Mouse (Mus musculus) embryonic facial prominence, embryonic 15.5 days (tissue): ENCODE data around the gene Fam192a. TPM values are rescaled to one million over a fixed set of nuclear protein-coding genes. Genes with fewer than 3 reads are reported as not detected.

Experiments
- ATAC-seq: fragments of 200-750 bp; cut with Nextera tagmentation; 2 replicates; pipeline ENCODE4 v1.8.0; 2017; ENCODE audit warnings: low read depth, moderate TSS enrichment; ENCODE audit not compliant: insufficient number of reproducible peaks, low FRiP score, low TSS enrichment
- H3K27ac ChIP-seq: fragments of 300-500 bp; sonication (generic); replicated peaks from 2 replicates; pipeline ENCODE4 v1.5.1; 2015; ENCODE audit warnings: mild to moderate bottlenecking, inconsistent platforms
- H3K27me3 ChIP-seq: fragments of 300-500 bp; sonication (generic); 2 replicates; pipeline ENCODE4 v1.6.1; 2015; ENCODE audit warnings: inconsistent platforms
- H3K36me3 ChIP-seq: fragments of 300-500 bp; sonication (generic); 2 replicates; pipeline ENCODE4 v1.6.1; 2015; ENCODE audit warnings: mild to moderate bottlenecking, inconsistent platforms
- H3K4me1 ChIP-seq: fragments of 300-500 bp; sonication (generic); 2 replicates; pipeline ENCODE4 v1.6.1; 2015; ENCODE audit warnings: inconsistent platforms
- H3K4me2 ChIP-seq: fragments of 300-500 bp; sonication (generic); replicated peaks from 2 replicates; pipeline ENCODE4 v1.6.1; 2015; ENCODE audit warnings: mild to moderate bottlenecking, inconsistent platforms
- H3K4me3 ChIP-seq: fragments of 300-500 bp; sonication (generic); replicated peaks from 2 replicates; pipeline ENCODE4 v1.5.1; 2015; ENCODE audit warnings: mild to moderate bottlenecking, inconsistent platforms
- H3K9ac ChIP-seq: fragments of 300-500 bp; sonication (generic); 2 replicates; pipeline ENCODE4 v1.6.1; 2015; ENCODE audit warnings: inconsistent platforms
- H3K9me3 ChIP-seq: fragments of 300-500 bp; sonication (generic); replicated peaks from 2 replicates; pipeline ENCODE4 v1.6.1; 2016; ENCODE audit warnings: inconsistent platforms
- WGBS: fragments of 180-500 bp; shearing (Covaris S2); methylation state at CpG from one replicate; pipeline ENCODE4 v1.1.7; 2015; 5-methylcytosine and 5-hydroxymethylcytosine counted together
- polyA plus RNA-seq: library from polyadenylated mRNA; unstranded; fragments of >200 nt; fragmentation: Nextera tagmentation; extraction: Ambion mirVana; gene quantifications from 2 replicates; pipeline ENCODE4 v1.2.1, GENCODE M21; 2015

Fam192a gene
- polyA plus RNA-seq, 1 experiment from 2014 or later, result 62.4 TPM

- Histone ChIP-seq H3K4me1 (peaks cover 23% of the 10 kb centered on the region), H3K9ac (no peak overlapping the region), H3K27ac (no peak overlapping the region), H3K4me3 (no peak overlapping the region), H3K4me2 (no peak overlapping the region), H3K27me3 (peaks cover 16% of the 10 kb centered on the region), H3K36me3 (no peaks in the 10 kb centered on the region), H3K9me3 (no peaks in the 10 kb centered on the region)
- WGBS, result 82% methylated on average over 4 of the region's 4 CpGs
- no peak for ATAC-seq
These were observed 71.2 kb downstream of the Fam192a start for GRCm38 (mm10) chr8:94530643-94531042.

DNA sequence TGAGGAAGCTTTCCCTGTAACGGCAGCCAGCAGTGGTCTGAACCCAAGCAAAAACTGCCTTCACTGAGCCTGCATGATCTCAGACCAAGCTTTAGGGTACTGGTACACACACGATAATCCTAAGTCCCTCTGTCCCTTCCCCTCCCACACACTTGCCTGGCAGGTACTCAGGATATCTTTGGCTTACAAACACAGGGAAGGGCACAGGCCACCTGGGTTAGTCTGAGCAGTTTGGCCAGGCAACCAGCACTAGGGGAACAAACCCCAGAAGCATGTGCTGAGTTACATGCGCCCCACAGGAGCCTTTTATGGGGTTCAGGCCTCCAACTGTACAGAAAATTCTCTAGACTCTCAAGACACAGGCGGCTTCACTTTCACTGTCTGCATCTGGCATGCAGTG, 71.9 kb downstream of the Fam192a start:
- no peak overlapping the region for H3K9ac ChIP-seq
- no peak for ATAC-seq
- H3K27ac ChIP-seq, result no peak overlapping the region
- peaks cover 14% of the 10 kb centered on the region for H3K27me3 ChIP-seq
- peaks cover 23% of the 10 kb centered on the region for H3K4me1 ChIP-seq
- H3K4me2 ChIP-seq, result no peak overlapping the region
- H3K36me3 ChIP-seq, result no peaks in the 10 kb centered on the region
- no peak overlapping the region for H3K4me3 ChIP-seq
- H3K9me3 ChIP-seq, result no peaks in the 10 kb centered on the region
- 60% methylated on average over 4 of the region's 4 CpGs for WGBS

DNA sequence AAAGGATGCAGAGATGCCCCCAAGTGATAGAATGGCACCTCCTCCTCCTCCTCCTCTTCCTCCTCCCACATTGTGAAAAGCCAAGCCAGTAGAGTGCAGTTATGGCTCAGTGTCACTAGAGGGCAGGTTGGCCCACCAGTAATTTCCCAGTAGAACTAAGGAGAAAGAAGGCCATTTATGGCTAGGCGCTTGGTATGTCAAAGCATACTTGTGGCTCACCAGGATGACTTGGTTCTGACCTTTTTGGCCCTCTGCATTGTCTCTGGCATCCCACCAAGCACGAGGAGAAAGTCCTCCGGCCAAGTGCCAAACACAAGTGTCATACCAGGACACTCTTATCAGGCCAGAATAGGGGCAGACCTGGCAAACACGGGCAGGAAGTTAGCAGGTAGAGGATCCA, 73.6 kb downstream of the Fam192a start:
- Histone ChIP-seq H3K9me3 (no peaks in the 10 kb centered on the region), H3K4me2 (no peak overlapping the region), H3K9ac (no peak overlapping the region), H3K27ac (no peak overlapping the region), H3K4me3 (no peak overlapping the region), H3K4me1 (peaks cover 13% of the 10 kb centered on the region), H3K27me3 (peaks cover under 1% of the 10 kb centered on the region; the same call in 1 of the 2 replicates), H3K36me3 (no peaks in the 10 kb centered on the region)
- 48% methylated on average over 4 of the region's 4 CpGs for WGBS
- no peak for ATAC-seq

GRCm38 (mm10) chr8:94527178-94527577, 74.6 kb downstream of the Fam192a start:
- Histone ChIP-seq H3K9ac (no peak overlapping the region), H3K4me2 (no peak overlapping the region), H3K36me3 (no peaks in the 10 kb centered on the region), H3K27ac (no peak overlapping the region), H3K4me1 (peaks cover 6% of the 10 kb centered on the region), H3K27me3 (no peaks in the 10 kb centered on the region), H3K9me3 (no peaks in the 10 kb centered on the region), H3K4me3 (no peak overlapping the region)
- no peak for ATAC-seq
- WGBS, result 80% methylated on average over 7 of the region's 7 CpGs

DNA sequence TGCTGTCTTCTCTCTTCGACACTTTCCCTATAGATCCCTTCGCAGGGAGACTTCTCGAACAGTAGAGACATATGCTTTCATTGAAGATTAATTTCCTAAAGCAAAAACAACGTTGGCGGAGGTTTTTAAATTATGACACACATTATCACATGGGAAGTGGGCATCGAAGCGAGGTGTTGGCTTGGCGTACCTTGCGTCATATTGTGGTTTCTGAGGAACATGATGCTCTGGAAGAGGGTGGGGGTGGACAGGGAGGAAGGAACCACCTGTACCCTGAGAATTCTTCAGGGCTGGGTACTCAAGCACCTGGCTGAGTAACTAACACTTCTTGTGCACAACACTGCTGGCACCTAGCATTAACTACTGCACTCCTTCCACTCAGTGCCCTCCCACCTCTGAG, 77.2 kb downstream of the Fam192a start:
- no peaks in the 10 kb centered on the region for H3K9me3 ChIP-seq
- no peaks in the 10 kb centered on the region for H3K36me3 ChIP-seq
- no peak for ATAC-seq
- no peak overlapping the region for H3K4me3 ChIP-seq
- H3K4me1 ChIP-seq, result no peaks in the 10 kb centered on the region
- H3K27ac ChIP-seq, result no peak overlapping the region
- H3K27me3 ChIP-seq, result no peaks in the 10 kb centered on the region
- H3K9ac ChIP-seq, result no peak overlapping the region
- WGBS, result 82% methylated on average over 9 of the region's 9 CpGs
- no peak overlapping the region for H3K4me2 ChIP-seq

Other genes with a start within 250 kb of the Fam192a start
- gene Herpud1, start 215.6 kb downstream of the Fam192a start, polyA plus RNA-seq, result 96.8 and 103 TPM in 2 replicates
- gene Nlrc5, start 167.6 kb downstream of the Fam192a start, polyA plus RNA-seq, result 0.35 and 0.40 TPM in 2 replicates
- 15.6 and 16.1 TPM in 2 replicates for gene Cpne2, start 69.0 kb downstream of the Fam192a start, polyA plus RNA-seq
- gene Rspry1, start 60 bp downstream of the Fam192a start, polyA plus RNA-seq, result 36.8 and 36.9 TPM in 2 replicates
- gene Arl2bp, start 64.6 kb upstream of the Fam192a start, polyA plus RNA-seq, result 118 and 120 TPM in 2 replicates
- 10.9 and 14.2 TPM in 2 replicates for gene Pllp, start 94.3 kb upstream of the Fam192a start, polyA plus RNA-seq
- gene Ccl22, start 143.6 kb upstream of the Fam192a start, polyA plus RNA-seq, result not detected in 2 replicates
- 13.2 and 13.7 TPM in 2 replicates for gene Cx3cl1, start 170.0 kb upstream of the Fam192a start, polyA plus RNA-seq
- not detected in 2 replicates for gene Ccl17, start 208.5 kb upstream of the Fam192a start, polyA plus RNA-seq
- 78.0 and 80.7 TPM in 2 replicates for gene Coq9, start 236.3 kb upstream of the Fam192a start, polyA plus RNA-seq
- gene Ciapin1, start 236.4 kb upstream of the Fam192a start, polyA plus RNA-seq, result 81.7 and 92.5 TPM in 2 replicates